Mouse (Mus musculus): ENCODE data around the gene Dtnb.
"Not testable (repeated sequence)": the region's sequence is repeated elsewhere in the genome, so short reads cannot be mapped to it uniquely, and the experiment has no call there.

Gene Dtnb

DNA sequence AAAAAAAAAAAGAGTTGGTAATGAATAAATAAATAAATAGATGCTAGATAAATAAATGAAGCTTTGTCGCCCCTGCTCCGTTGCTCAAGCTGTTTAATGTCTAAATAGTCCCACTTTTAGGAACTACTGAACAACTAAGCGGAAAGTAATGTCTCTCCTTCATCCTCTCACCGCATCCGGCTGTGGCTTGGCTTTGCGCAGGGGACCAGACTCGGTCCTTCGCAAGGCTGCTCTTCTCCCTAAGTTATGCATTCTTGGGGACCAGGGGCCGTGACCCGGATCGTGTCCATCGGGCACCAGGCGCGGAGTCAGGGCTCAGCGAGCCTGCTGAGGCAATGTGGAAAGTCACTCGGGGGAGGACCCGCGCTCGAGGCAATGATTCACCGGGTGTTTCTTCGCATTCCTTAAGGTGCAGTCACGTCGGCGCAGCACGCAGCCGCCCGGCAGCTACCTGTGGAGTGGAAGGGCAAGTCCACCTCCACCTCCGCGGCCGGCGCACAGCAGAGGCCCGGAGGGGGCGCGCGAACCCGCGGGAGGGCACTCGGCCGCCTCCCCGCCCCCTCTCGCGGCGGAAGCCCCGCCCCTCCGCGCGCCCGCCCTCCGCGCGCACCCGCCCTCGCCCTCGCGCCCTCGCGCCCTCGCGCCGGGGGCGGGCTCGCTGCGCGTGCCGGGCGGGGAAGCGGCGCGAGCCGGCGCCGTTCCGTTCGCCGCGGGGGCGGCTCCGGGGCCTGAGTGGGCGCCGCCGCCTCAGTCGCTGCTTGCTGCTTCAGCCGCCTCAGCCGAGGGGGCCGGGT, at the start of gene Dtnb:
Gene Dtnb, plus strand, starts transcription at position 595 of the 794 bp plus-strand sequence.
- DNase-seq: peak; percentile 91

- DNase-seq: no peak
These were observed 46.6 kb upstream of the Dtnb start for GRCm38 (mm10) chr12:3525536-3525935.

- DNase-seq: not testable (repeated sequence)
These were observed 36.7 kb upstream of the Dtnb start for GRCm38 (mm10) chr12:3535446-3535845.

- no peak for DNase-seq
These were observed 34.6 kb upstream of the Dtnb start for GRCm38 (mm10) chr12:3537616-3538015.

DNA sequence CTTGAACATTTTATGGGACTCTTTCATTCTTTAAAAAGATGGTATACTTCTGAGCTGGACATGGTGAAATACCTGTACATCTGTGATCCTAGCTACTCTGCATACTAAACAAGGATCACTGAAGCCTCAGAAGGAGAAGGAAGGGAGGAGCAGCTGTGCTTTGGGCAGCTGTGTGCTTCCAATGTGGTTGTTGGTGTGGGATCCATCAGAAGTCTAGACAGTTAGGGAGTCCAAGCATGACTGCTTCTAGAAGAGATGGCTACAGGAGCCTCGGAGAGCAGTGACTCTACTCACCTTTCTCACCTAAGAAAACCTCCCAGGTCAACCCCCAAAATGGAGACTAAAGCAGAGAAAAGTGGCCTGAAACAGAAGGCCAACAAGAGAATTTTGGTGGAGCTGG, 34.1 kb upstream of the Dtnb start:
- no peak for DNase-seq

DNA sequence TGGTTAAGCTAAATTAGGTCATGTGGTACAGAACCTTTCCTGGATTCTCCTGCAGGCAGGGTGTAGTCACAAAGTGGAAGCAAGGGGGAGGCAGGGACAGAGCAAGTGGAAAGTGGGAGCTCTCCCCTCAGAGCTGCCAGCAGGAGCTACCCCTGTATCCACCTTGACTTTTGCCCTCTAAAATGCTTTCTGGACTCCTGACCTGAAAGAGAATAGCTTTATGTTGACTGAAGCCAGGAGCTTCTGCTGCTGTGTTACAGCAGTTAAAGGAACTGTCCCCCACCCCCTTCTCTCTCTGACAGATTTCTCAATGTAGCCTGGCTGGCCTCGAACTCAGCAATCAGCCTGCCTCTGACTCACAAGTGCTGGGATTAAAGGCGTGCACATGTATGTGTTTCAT, 32.6 kb upstream of the Dtnb start:
- DNase-seq: no peak

- DNase-seq: no peak
These were observed 31.3 kb upstream of the Dtnb start for GRCm38 (mm10) chr12:3540871-3541270.

- DNase-seq: no peak
These were observed 26.7 kb upstream of the Dtnb start for GRCm38 (mm10) chr12:3545451-3545850.

DNA sequence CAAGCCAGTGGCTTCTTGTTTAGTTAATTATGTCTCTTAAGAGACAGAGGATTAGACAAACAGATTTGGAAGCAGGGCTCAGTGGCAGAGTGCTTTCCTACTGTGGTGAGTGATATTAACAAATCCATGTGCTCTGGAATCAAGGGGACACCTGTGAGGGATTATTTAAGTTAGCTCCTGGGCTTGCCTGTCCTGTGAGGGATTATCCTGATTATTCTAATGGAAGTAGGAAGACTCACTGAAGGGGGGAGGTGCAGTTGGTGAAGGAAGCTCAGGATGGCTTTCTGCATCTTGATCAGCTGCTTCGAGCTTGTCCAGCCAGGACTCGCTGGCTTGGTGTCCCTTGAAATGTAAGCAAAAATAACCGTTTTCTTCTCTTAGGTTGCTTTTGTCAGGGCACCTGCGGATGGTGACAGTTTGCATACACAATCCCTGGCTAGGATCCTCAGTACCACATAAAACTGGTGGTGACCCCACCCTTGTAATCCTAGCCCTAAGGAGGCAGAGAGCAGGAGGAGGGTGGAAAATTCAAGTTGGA, 26.0 kb upstream of the Dtnb start:
- no peak for DNase-seq

- DNase-seq: no peak
These were observed 25.4 kb upstream of the Dtnb start for GRCm38 (mm10) chr12:3546781-3547180.

DNA sequence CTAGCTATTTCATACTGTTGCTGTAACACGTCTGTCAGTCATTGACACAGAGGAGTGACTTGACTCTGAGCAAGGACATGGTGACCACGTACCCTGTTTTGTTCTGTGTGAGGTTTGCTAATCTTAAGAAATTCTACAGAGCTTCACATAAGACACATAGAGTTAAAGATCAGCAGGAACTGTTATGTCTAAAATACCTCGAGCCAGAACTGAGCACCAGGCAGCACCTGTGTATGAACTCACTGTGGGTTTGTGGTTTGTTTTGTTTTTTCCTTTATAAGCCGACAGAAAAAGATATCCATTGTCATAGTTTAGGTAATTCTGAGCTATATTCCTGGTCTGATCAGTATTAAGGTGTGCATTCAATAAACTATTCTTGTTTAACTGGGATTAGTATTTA, 24.7 kb upstream of the Dtnb start:
- DNase-seq: peak; percentile 26

DNA sequence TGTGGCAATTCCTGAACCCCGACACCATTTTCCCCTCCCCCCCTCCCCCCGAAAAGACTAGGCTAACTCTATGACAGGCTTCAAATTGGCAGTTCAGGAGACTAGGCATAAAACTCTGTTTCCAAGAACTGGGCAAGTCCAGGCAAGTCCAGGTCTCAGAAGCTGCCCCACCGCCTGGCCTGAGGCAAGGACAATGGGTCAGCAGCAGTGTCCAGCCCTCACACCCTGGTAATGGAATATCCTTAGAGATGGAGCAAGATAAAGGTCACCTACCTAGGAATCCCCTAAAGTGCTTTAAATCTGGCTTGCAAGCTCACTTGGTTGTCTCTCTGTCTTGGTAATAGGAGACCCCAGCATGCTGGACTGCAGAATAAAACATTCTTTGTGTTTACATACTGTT, 24.3 kb upstream of the Dtnb start:
- peak; percentile 26 for DNase-seq

- peak; percentile 34 for DNase-seq
These were observed 23.5 kb upstream of the Dtnb start for GRCm38 (mm10) chr12:3548582-3549211.

DNA sequence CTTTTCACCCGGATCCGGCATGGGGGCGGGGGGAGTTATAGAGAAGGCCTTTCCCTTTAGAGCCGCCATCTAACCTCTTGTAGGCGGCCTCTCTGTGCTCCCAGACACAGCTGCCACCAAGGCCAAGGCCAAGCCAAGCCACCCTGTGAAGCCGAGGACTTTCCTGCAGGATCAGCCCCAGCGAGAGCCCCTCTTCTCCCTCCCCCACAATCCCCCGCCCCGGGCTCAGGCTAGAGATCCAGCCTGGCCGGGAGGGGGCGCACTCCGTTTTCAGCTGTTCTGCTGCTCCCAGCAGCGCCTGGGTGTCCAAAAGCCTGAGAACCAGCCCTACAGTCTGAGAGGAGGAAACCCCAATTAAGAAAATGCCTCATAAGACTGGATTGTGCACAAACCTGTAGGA, 21.9 kb upstream of the Dtnb start:
- DNase-seq: peak; percentile 79

- DNase-seq: no peak
These were observed 14.5 kb upstream of the Dtnb start for GRCm38 (mm10) chr12:3557414-3558319.

- peak; percentile 87 for DNase-seq
These were observed 11.6 kb upstream of the Dtnb start for GRCm38 (mm10) chr12:3560596-3560995.

- DNase-seq: no peak
These were observed 11.1 kb upstream of the Dtnb start for GRCm38 (mm10) chr12:3561032-3561431.

DNA sequence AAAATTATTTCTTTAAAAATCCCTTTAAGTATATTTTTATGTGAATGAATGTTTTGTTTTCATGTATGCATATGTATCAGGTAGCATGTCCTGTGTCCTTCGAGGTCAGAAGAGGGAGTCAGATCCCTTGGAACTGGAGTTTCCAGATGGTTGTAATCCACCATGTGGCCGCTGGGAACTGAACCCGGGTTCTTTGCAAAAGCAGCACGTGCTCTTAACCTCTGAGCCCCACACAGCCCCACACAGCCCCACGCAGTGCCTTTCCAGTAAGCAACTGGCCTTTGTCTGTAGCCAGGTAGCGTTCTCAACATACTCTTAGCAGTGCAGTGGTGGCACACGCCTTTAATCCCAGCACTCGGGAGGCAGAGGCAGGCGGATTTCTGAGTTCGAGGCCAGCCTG, 9.4 kb upstream of the Dtnb start:
- no peak for DNase-seq

- no peak for DNase-seq
These were observed 8.5 kb upstream of the Dtnb start for GRCm38 (mm10) chr12:3563659-3564058.

- DNase-seq: peak; percentile 36
These were observed 3.7 kb upstream of the Dtnb start for GRCm38 (mm10) chr12:3568461-3568991.

DNA sequence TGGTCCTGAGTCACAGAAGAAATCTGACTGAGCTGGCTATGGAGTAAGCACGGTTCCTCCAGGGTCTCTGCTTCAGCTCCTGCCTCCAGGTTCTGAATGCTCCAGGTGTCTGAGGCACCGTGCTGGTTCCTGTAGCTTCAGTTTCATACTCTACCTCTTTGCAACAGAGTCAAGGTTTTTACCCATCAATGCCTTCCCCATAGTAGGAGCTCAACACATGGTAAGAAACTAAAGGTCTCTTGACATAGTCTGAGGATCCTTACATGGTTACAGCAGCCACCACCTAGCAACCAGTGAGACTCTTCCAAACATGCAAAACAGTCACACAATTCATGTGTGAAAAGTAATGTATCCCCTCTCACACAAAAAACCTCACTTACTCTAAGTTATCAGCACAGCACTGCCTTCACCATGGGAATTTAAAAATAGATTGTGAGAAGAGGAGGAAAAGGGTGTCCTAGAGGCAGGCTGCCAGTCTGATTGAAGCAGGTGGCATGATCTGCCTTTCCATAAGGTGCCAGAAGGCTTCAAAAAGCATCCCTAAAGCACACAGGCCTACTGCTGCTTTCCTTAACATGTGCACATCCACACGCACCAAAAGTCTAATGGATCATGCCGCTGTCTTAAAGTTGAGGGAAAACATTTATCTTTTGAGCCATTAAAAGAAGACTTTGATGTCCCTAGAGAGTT, 1.3 kb upstream of the Dtnb start:
- no peak for DNase-seq

Measured in thymus, postnatal 4 days (tissue).